In the genomic region with DNA sequence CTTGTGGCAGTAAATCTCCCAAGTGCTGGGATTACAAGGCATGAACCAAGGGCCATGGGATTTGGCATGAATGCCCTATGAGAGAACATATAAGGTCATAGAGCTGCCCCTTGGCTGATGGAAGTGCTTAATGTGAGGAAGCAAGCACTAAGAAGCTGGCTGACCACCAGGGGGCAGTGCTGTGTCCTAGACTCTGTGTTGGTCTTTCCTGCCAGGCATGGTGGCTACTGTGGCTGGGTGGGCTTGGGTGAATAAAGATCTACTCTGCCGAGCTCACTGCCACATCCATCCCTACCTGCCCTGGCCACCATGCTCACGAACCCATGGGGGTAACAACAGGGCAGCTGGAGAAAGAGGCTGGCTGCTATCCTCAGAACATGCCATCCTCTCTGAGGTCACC, we compare ENCODE assay signal across 9 mouse cellular contexts. TPM values are rescaled to one million over a fixed set of nuclear protein-coding genes. Genes with fewer than 3 reads are reported as not detected.
DNase-seq lines count a peak whose midpoint lies in the region; ATAC-seq and TF ChIP-seq lines count a peak whose summit lies in the region.
"Had no signal": no experiment of that assay in that cellular context is flagged by ENCODE, and none has a peak within 500 bp of the region (broad histone marks: within the 10 kb centered on the region; RNA-seq: fewer than 3 reads in every experiment).

No protein-coding gene starts in this region.

- H3K9ac ChIP-seq in heart, embryonic 11.5 days (ENCODE audit: low read depth, low read length): no peak overlapping the region
- H3K9ac ChIP-seq in ES-Bruce4 (ENCODE audit: low read depth, poor library complexity, severe bottlenecking): no peak overlapping the region
- no peak overlapping the region for H3K9ac ChIP-seq in midbrain, postnatal 0 days (replicated peaks; ENCODE audit: low read length, poor library complexity, severe bottlenecking)
- H3K9ac ChIP-seq: limb, embryonic 12.5 days had no signal

- TF ChIP-seq CTCF in ES-Bruce4 (IDR thresholded peaks at IDR 0.05; ENCODE audit: low read depth, low read length): peak; percentile 91
- peak; percentile 82 for TF ChIP-seq CTCF in midbrain, postnatal 0 days (IDR thresholded peaks at IDR 0.05)
- TF ChIP-seq CTCF in testis, adult 2 months (IDR thresholded peaks at IDR 0.05; ENCODE audit: control insufficient read depth, insufficient read depth, insufficient replicate concordance, low read depth, low read length): peak; percentile 79; the same call in 1 of the 2 replicates

- TF ChIP-seq EP300 in ES-Bruce4 (IDR thresholded peaks at IDR 0.05; ENCODE audit: insufficient read depth, low read depth, low read length): no peak

- H3K9me3 ChIP-seq in heart, embryonic 11.5 days (replicated peaks; ENCODE audit: control insufficient read depth, low read length): no peaks in the 10 kb centered on the region; the same call in 1 of the 2 replicates
- no peaks in the 10 kb centered on the region for H3K9me3 ChIP-seq in ES-Bruce4 (replicated peaks; ENCODE audit: control insufficient read depth, insufficient read depth, low read length, poor library complexity, severe bottlenecking)
- no peaks in the 10 kb centered on the region for H3K9me3 ChIP-seq in midbrain, postnatal 0 days (ENCODE audit: low read length)
- H3K9me3 ChIP-seq: limb, embryonic 12.5 days had no signal

- no peak overlapping the region for H3K4me3 ChIP-seq in heart, embryonic 11.5 days (ENCODE audit: low read depth, low read length)
- H3K4me3 ChIP-seq in ES-Bruce4 (ENCODE audit: low read depth, low read length): no peak overlapping the region
- H3K4me3 ChIP-seq in midbrain, postnatal 0 days (ENCODE audit: low read depth, low read length): no peak overlapping the region
- H3K4me3 ChIP-seq in testis, adult 2 months (ENCODE audit: control insufficient read depth, low read depth, low read length): no peak overlapping the region
- H3K4me3 ChIP-seq: limb, embryonic 12.5 days had no signal

- peaks cover 9% of the 10 kb centered on the region for H3K27me3 ChIP-seq in heart, embryonic 11.5 days (ENCODE audit: control insufficient read depth, insufficient read depth, low read length)
- H3K27me3 ChIP-seq in ES-Bruce4 (ENCODE audit: control insufficient read depth, insufficient read depth, low read length, poor library complexity, severe bottlenecking): peaks cover 16% of the 10 kb centered on the region
- H3K27me3 ChIP-seq in midbrain, postnatal 0 days (ENCODE audit: insufficient read depth, low read length): peaks cover 20% of the 10 kb centered on the region
- H3K27me3 ChIP-seq in testis, adult 2 months (ENCODE audit: control insufficient read depth, insufficient read depth, low read length): no peaks in the 10 kb centered on the region

- H3K4me1 ChIP-seq in heart, embryonic 11.5 days (ENCODE audit: control insufficient read depth, insufficient read depth, low read length): peaks cover 10% of the 10 kb centered on the region; the same call in 1 of the 2 replicates
- H3K4me1 ChIP-seq in ES-Bruce4 (ENCODE audit: control insufficient read depth, insufficient read depth, low read length): no peaks in the 10 kb centered on the region
- peaks cover 5% of the 10 kb centered on the region; the same call in 1 of the 2 replicates for H3K4me1 ChIP-seq in midbrain, postnatal 0 days (ENCODE audit: insufficient read depth, low read length)
- peaks cover 11% of the 10 kb centered on the region for H3K4me1 ChIP-seq in testis, adult 2 months (ENCODE audit: control insufficient read depth, insufficient read depth, low read length)

- no peak for ATAC-seq in heart, embryonic 11.5 days (replicated peaks; ENCODE audit: insufficient number of reproducible peaks, low FRiP score, low TSS enrichment)
- no peak for ATAC-seq in midbrain, postnatal 0 days (ENCODE audit: low FRiP score)

- TF ChIP-seq POLR2A in ES-Bruce4 (IDR thresholded peaks at IDR 0.05; ENCODE audit: insufficient read depth, low read length): no peak
- TF ChIP-seq POLR2A in testis, adult 2 months (IDR thresholded peaks at IDR 0.05; ENCODE audit: control insufficient read depth, low read depth, low read length): no peak

- H3K27ac ChIP-seq in heart, embryonic 11.5 days (ENCODE audit: low read depth, low read length): no peak overlapping the region
- H3K27ac ChIP-seq in ES-Bruce4 (ENCODE audit: insufficient read depth, low read length): no peak overlapping the region
- H3K27ac ChIP-seq in midbrain, postnatal 0 days (ENCODE audit: low read depth, low read length): no peak overlapping the region
- H3K27ac ChIP-seq in testis, adult 2 months (ENCODE audit: control insufficient read depth, insufficient read depth, low read depth, low read length): no peak overlapping the region
- H3K27ac ChIP-seq: limb, embryonic 12.5 days had no signal

- DNase-seq in heart, adult 18-20 months: peak; percentile 61 to 85
- DNase-seq in c-Kit-positive CD71-positive TER-119-positive erythroid progenitor cells, embryonic 14.5 days (ENCODE audit: low spot score): peak; percentile 43
- DNase-seq in gastrocnemius, postnatal 10 days: peak; percentile 87
- DNase-seq in layer of hippocampus, postnatal 25 days (ENCODE audit: extremely low spot score in 1 of 2, low spot score in 1 of 2): peak; percentile 62 to 91
- peak; percentile 82 for DNase-seq in midbrain, postnatal 0 days (ENCODE audit: low spot score)

- no peak overlapping the region for H3K4me2 ChIP-seq in heart, embryonic 11.5 days
- H3K4me2 ChIP-seq in midbrain, postnatal 0 days (ENCODE audit: low read depth, low read length, poor library complexity, severe bottlenecking): no peak overlapping the region
- H3K4me2 ChIP-seq: limb, embryonic 12.5 days had no signal

- 54% methylated on average over 2 of the region's 2 CpGs for WGBS in heart, embryonic 11.5 days (ENCODE audit: insufficient replicate concordance)
- WGBS in midbrain, postnatal 0 days: 44% methylated on average over 2 of the region's 2 CpGs

- no peaks in the 10 kb centered on the region for H3K36me3 ChIP-seq in heart, embryonic 11.5 days (ENCODE audit: control insufficient read depth, insufficient read depth, low read length)
- no peaks in the 10 kb centered on the region for H3K36me3 ChIP-seq in ES-Bruce4 (ENCODE audit: control insufficient read depth, insufficient read depth, low read length, poor library complexity, severe bottlenecking)
- no peaks in the 10 kb centered on the region for H3K36me3 ChIP-seq in midbrain, postnatal 0 days (ENCODE audit: insufficient read depth, low read length)
- no peaks in the 10 kb centered on the region for H3K36me3 ChIP-seq in testis, adult 2 months (ENCODE audit: control insufficient read depth, insufficient read depth, low read length)
- H3K36me3 ChIP-seq: limb, embryonic 12.5 days had no signal

RNA-seq across cellular contexts. Expression of gene Disc1, which starts 2.0 kb away (rescaled TPM):
- 1 to 10 TPM; 1.4 to 1.7 TPM for total RNA-seq in heart, adult 18-20 months (2021)
- polyA plus RNA-seq in heart, embryonic 11.5 days (2014; fragmentation: Nextera tagmentation; extraction: Ambion mirVana): 1.8 and 2.1 TPM in 2 replicates
- 1.2 TPM in 1 of 2 replicates, not detected in the other for polyA plus RNA-seq in ES-Bruce4 (2011; ENCODE audit: insufficient read depth, insufficient read length, low read depth, missing spikeins)
- 1 to 10 TPM; 2.6 to 4.0 TPM for total RNA-seq in gastrocnemius, postnatal 10 days (2021)
- 1 to 10 TPM; 4.0 to 5.1 TPM for total RNA-seq in layer of hippocampus, postnatal 25 days (2021)
- 6.1 and 8.7 TPM in 2 replicates for total RNA-seq in midbrain, postnatal 0 days (2014; rRNA removed)
- polyA plus RNA-seq in midbrain, postnatal 0 days (2015; fragmentation: Nextera tagmentation; extraction: Ambion mirVana): 0.77 and 1.4 TPM in 2 replicates
- 0.21 and 0.29 TPM in 2 replicates for polyA plus RNA-seq in testis, adult 2 months (2012; rRNA removed)

RNA-seq across cellular contexts. Expression of gene Tsnax, which starts 39.2 kb away (rescaled TPM):
- 10 to 100 TPM; 68.6 to 73.4 TPM for total RNA-seq in heart, adult 18-20 months (2021)
- polyA plus RNA-seq in heart, embryonic 11.5 days (2014; fragmentation: Nextera tagmentation; extraction: Ambion mirVana): 90.9 and 101 TPM in 2 replicates
- 48.9 and 51.2 TPM in 2 replicates for polyA plus RNA-seq in ES-Bruce4 (2011; ENCODE audit: insufficient read depth, insufficient read length, low read depth, missing spikeins)
- total RNA-seq in gastrocnemius, postnatal 10 days (2021): 10 to 100 TPM; 74.9 to 76.4 TPM
- total RNA-seq in layer of hippocampus, postnatal 25 days (2021): 100 to 1,000 TPM; 131 to 149 TPM
- total RNA-seq in midbrain, postnatal 0 days (2014; rRNA removed): 118 and 130 TPM in 2 replicates
- 221 and 227 TPM in 2 replicates for polyA plus RNA-seq in midbrain, postnatal 0 days (2015; fragmentation: Nextera tagmentation; extraction: Ambion mirVana)
- 32.2 and 41.8 TPM in 2 replicates for polyA plus RNA-seq in testis, adult 2 months (2012; rRNA removed)
